Mouse (Mus musculus) cerebellum, adult 11-12 months (tissue): ENCODE measurements around the gene Bcar1.

Experiments used
- DNase-seq: peaks from one replicate; pipeline ENCODE4 v3.0.0; 2022

The Bcar1 gene

GRCm38 (mm10) chr8:111736321-111736720, 7.3 kb downstream of the Bcar1 start:
- peak; percentile 78 for DNase-seq

DNA sequence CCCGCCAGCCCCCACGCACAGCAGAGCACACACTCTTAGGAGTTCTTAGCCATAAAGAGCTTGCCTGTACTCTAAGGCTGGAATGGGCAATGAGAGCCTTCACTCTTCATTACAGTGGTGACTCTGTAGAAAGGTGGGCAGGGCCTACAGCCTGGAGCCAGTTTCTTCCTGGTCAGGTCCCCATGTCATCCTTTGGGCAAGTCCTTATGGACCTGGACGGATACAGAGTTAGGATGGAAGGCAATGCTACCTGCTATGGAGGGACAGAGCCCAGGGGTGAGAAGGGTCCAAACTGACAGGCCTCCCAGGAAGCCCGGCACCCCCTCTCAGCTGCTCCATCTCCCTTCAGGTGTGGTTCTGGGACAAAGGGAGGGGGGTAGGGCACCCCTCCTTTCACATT, 7.8 kb downstream of the Bcar1 start:
- no peak for DNase-seq

DNA sequence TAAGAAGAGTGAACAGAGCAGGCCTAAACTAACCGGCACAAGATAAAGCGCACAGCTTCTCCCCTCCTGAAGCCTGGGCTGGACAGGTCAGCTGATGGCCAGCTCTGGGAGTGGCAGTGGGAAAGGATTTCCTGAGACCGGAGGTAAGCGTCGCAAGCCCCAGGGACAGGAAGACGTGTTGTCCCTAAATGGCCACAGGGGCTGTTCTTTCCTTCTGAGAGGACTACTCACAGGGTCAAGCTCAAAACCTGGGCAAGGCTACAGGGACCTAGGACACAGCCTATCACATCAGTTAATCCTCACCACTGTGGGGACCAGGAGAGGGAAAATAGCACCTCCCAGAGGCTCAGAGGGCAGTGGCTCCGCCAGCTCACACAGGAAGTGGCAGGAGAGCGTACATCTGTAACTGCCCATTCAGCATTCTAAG, 8.3 kb downstream of the Bcar1 start:
- DNase-seq = peak; percentile 40

- DNase-seq = peak; percentile 37
Observed at GRCm38 (mm10) chr8:111734244-111734960, 9.2 kb downstream of the Bcar1 start.

- peak; percentile 53 for DNase-seq
Observed at GRCm38 (mm10) chr8:111733581-111734243, 9.9 kb downstream of the Bcar1 start.

DNA sequence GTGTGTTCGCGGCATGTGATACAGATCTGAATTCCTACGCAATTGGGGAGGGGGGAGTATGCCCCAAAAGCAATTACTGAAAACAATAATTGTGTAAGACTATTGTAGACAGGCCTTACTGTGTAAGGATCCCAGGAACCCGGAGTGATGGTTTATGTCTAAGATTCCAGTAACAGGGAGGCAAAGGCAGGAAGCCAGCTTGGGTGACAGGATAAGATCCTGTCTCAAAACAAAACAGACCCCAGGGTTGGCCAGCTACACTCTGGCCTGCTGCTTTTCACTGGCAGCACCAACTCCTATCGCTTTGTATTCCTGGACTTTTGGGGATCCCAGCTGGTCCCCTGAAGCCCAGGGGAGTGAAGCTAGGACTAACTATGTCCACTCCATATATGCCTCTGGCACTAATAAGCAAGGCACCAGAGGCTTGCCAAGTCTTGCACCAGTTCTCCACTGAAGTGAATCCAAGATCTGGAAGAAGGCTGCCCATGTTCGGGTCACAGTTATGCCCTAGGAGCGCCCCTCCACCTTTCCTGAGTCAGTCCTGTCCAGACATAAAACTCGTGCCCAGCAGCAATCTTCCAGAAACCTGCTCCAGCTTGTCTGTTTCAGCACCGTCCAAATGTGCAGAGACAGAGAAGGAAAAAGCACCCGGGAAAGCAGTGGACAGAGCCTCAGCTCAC, 11.1 kb downstream of the Bcar1 start:
- DNase-seq = peak; percentile 53

DNA sequence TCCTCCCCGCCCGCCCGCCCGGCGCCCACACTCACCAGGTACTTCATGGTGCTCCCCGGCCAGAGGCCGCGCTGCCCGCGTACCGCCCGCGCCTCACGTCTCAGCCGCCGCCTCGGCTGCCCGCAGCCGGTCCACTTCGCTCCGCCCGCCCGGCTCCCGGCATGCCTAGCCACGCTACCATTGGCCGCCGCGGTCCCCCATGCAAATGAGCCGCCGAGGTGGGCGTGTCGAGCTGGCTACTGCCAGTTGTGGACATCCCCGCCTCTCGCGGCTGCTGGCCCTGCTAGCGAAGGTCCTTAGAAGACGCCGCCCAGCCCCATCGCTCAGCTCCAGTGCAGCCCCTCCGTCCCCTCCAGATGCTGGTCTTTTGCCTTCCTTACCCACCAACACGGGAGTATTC, 11.6 kb downstream of the Bcar1 start:
- DNase-seq = peak; percentile 92

DNA sequence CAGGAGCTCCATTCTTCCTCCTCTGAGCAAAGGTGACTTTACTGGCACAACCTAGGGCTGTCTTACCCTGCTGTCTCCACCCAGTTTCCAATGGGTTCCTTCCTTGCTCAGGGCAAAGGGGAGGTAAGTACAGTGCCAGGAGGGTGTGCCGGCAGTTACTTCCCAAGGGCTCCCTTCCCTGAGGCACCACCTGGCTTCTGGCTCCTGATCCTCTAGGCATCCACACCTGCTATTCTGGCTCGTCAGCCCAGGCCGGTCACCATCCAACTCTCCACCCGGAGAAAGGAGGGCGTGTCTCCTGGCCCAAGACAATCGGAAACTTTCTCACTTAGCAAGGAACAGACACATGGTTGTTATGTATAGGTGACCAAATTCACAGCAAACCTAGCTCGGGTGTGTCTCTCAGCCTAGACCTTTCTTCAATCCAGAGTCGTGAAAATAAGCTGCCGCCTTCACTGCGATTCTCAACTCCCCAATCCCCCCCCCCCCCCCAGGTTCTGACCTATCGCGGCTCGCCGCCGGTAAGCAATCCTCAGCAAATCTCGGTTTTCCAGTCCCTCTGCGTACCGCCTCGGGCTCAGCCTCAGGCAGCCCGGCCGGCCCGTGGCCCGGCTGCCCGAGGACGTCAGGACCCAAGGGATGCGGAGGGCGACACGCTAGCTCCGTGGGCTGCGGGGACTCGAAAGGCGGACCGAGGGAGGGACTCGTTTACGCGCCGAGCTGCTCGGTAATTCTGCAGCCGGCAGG, 12.2 kb downstream of the Bcar1 start:
- peak; percentile 70 for DNase-seq

GRCm38 (mm10) chr8:111729233-111730170, 14.1 kb downstream of the Bcar1 start:
- peak; percentile 39 for DNase-seq

DNA sequence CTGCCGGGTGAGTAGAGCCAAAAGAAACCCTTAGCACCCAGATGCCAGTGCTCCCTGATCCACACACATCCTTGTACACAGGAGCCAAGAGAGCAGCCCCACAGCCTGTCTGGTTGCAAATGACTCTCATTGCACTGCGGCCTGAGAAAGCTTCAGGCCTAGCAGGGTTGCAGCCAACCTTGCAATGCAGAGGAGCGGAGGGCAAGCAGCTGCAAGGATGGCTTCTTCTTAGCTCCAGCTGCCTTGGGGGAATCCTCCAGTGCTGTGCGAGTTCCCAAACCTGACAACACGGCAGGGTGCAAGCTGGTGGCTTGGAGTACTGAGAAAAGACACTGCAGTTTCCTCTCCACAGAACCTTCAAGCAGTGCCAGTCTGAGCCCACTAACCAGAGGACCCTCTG, 15.1 kb downstream of the Bcar1 start:
- DNase-seq = peak; percentile 24

DNA sequence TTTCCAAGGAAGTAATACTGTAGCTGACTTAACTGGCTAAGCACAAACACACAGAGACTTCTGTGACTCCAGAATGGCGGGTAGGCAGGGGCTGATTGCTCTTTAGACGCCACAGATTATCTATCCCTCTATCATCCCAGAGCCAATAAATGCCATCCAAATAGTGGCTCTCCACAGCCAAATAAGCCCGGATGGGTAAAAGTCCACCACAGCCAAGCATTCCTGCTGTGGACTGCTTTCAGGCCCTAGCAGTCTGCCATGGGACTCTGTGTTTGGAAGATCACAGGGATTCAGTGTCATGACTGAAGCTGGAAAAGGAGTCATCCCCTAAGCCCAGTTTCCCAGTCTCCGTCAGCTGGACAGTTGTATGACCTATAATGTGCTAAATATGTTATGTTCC, 16.1 kb downstream of the Bcar1 start:
- no peak for DNase-seq

GRCm38 (mm10) chr8:111726102-111726900, 17.3 kb downstream of the Bcar1 start:
- DNase-seq = peak; percentile 83

DNA sequence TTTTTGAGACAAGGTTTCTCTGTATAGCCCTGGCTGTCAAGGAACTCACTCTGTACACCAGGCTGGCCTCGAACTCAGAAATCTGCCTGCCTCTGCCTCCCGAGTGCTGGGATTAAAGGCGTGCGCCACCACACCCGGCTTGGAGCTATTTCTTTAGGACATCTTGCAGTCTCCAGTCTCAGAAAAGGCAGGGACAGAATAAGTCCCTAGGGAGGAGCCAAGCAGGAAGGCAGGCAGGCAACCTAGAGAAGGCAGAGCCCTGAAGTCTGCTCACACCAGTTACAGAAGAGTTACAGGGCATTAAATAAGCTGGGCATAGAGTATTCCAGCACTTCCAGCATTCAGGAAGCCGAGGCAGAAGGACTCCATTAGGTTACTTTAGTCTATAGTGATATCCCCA, 18.3 kb downstream of the Bcar1 start:
- DNase-seq = no peak

DNA sequence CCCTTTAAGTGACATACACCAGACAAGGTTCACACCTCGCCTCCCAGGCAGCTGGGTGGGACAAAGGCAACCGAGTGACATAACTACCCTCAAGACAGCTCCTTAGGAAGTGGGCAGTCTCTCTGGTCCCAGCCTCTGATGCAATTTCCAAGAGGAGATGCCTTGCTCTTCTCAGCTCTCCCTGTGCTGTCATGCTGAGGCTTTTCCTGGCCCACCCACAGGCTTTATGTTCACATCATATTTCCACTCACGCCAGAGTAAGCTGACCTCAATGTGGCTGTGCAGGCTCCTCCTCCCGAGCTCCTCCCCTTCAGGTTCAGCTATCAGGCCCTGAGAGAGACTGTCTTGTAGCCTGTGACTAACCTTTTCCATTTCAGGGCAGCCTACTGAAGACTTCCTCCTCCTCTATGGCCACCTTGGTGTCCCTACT, 23.5 kb downstream of the Bcar1 start:
- peak; percentile 32 for DNase-seq

GRCm38 (mm10) chr8:111718937-111719336, 24.7 kb downstream of the Bcar1 start:
- DNase-seq = peak; percentile 20

DNA sequence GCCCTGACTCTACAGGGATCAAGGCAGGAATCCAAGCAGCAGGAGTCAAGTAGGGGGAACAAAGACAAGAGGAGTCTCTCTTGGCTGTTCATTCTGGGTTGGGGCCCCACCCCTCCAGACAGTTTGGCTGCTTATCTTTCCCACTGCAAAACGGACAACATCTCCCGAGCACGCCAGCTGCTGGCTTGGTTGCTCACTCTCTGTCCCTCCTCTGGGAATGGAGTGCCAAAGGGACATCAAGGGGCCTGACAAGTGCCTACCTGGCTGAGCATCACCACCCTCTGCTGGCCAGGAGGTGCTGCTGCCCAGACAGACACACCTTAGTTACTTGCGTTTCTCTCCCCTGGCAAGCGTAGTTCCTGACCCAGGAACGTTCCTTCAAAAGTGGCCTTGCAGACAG, 25.7 kb downstream of the Bcar1 start:
- peak; percentile 63 for DNase-seq

DNA sequence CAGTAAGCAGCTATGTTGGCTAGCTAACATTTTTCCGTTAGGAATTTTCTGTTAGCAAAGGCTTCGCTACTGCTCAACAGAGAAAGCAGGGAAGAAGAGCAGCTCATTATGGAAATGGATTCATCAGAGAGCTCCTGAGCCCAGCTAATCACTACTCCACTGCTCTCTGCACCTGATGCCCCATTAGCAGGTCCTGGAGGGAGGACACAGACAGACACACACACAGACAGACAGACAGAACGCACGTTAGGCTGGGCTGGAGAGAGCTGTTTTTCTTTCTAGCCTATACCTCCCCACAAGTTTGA, 26.2 kb downstream of the Bcar1 start:
- DNase-seq = no peak

GRCm38 (mm10) chr8:111716603-111717487, 26.8 kb downstream of the Bcar1 start:
- DNase-seq = peak; percentile 88

DNA sequence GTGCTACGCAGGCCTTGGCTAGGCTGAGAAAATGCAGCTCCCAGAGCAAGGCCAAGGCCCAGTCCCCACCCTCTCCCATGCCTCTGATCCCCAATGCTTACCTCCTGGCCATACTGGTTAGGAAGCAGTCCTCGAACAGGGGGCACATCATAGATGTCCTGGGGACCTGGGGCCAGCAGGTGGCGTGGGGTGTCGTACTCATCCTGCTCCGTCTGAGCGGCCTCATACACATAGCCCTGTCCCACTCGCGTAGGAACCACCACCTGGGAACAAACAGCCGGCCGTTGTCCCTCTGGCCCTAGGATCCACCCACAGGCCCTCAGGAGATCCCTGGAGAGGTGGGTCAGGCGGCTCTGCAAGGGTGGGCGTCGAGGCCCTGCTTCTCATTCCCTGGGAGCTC, 28.1 kb downstream of the Bcar1 start:
- DNase-seq = peak; percentile 42

DNA sequence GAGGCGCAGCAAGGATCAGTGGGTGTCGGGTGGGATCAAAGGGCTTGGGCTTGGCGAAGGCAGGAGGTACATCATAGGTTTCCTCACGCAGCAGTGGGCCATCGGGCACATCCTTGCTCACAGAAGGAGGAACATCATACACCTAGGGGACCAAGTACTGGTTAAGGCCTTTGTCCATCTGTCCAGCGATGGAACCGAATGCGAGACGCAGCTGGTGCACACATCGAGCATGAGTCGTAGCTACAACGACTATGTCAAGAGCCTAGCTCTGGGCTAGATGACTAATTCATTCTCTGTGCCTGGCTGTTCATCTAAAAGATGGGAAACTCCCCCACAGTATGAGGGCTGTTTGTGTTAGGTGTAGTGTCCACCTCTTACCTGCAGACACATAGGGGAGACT, 29.3 kb downstream of the Bcar1 start:
- peak; percentile 16 for DNase-seq
